Mouse (Mus musculus): ENCODE measurements around the gene Pgd.
A peak's percentile ranks its signal among the peaks of the same experiment; 100 is the strongest.

Pgd gene

GRCm38 (mm10) chr4:149166957-149167611 is 513 bp upstream of the Pgd start:
- no peak for DNase-seq (ENCODE audit: low spot score)

- DNase-seq (ENCODE audit: low spot score) = no peak
Observed at GRCm38 (mm10) chr4:149164150-149164549, 2.4 kb downstream of the Pgd start.

- DNase-seq (ENCODE audit: low spot score) = no peak
Observed at GRCm38 (mm10) chr4:149163196-149163595, 3.4 kb downstream of the Pgd start.

- no peak for DNase-seq (ENCODE audit: low spot score)
Observed at GRCm38 (mm10) chr4:149161166-149161565, 5.4 kb downstream of the Pgd start.

- DNase-seq (ENCODE audit: low spot score) = no peak
Observed at GRCm38 (mm10) chr4:149159891-149160290, 6.7 kb downstream of the Pgd start.

- DNase-seq (ENCODE audit: low spot score) = no peak
Observed at GRCm38 (mm10) chr4:149159203-149159602, 7.4 kb downstream of the Pgd start.

- no peak for DNase-seq (ENCODE audit: low spot score)
Observed at GRCm38 (mm10) chr4:149157415-149157973, 9.1 kb downstream of the Pgd start.

GRCm38 (mm10) chr4:149155711-149156110 is 10.9 kb downstream of the Pgd start:
- DNase-seq (ENCODE audit: low spot score) = no peak

- DNase-seq (ENCODE audit: low spot score) = no peak
Observed at GRCm38 (mm10) chr4:149154859-149155258, 11.7 kb downstream of the Pgd start.

GRCm38 (mm10) chr4:149150721-149151120 is 15.8 kb downstream of the Pgd start:
- no peak for DNase-seq (ENCODE audit: low spot score)

- no peak for DNase-seq (ENCODE audit: low spot score)
Observed at GRCm38 (mm10) chr4:149150256-149150655, 16.3 kb downstream of the Pgd start.

GRCm38 (mm10) chr4:149149611-149150010 is 17.0 kb downstream of the Pgd start:
- no peak for DNase-seq (ENCODE audit: low spot score)

GRCm38 (mm10) chr4:149149196-149149595 is 17.4 kb downstream of the Pgd start:
- DNase-seq (ENCODE audit: low spot score) = no peak

- DNase-seq (ENCODE audit: low spot score) = no peak
Observed at GRCm38 (mm10) chr4:149148084-149148483, 18.5 kb downstream of the Pgd start.

- DNase-seq (ENCODE audit: low spot score) = no peak
Observed at GRCm38 (mm10) chr4:149147528-149147927, 19.0 kb downstream of the Pgd start.

- no peak for DNase-seq (ENCODE audit: low spot score)
Observed at GRCm38 (mm10) chr4:149145151-149145550, 21.4 kb downstream of the Pgd start.

- DNase-seq (ENCODE audit: low spot score) = peak; percentile 67
Observed at GRCm38 (mm10) chr4:149144459-149144858, 22.1 kb downstream of the Pgd start.

- no peak for DNase-seq (ENCODE audit: low spot score)
Observed at GRCm38 (mm10) chr4:149143594-149143993, 23.0 kb downstream of the Pgd start.

- DNase-seq (ENCODE audit: low spot score) = no peak
Observed at GRCm38 (mm10) chr4:149138515-149138914, 28.1 kb downstream of the Pgd start.

GRCm38 (mm10) chr4:149136982-149137770 is 29.4 kb downstream of the Pgd start, which contains the start of gene Cenps:
TSS of gene Cenps (minus strand) at chr4:149137629.
- DNase-seq (ENCODE audit: low spot score) = peak; percentile 87

GRCm38 (mm10) chr4:149136116-149136850 is 30.3 kb downstream of the Pgd start:
- DNase-seq (ENCODE audit: low spot score) = no peak

GRCm38 (mm10) chr4:149133395-149133794 is 33.2 kb downstream of the Pgd start:
- DNase-seq (ENCODE audit: low spot score) = no peak

Data from ovary, postnatal 10 days (tissue).